Mouse (Mus musculus) C3H10T1/2 (cell line): ENCODE results near the gene Gm3045. TPM values are rescaled to one million over a fixed set of nuclear protein-coding genes. Genes with fewer than 3 reads are reported as not detected.

Experiments used
- polyA plus RNA-seq, 2 experiments: library from polyadenylated mRNA; unstranded; fragments of >200 nt; fragmentation: generic; extraction: Trizol; gene quantifications; one replicate each; pipeline ENCODE4 v1.2.1; 2012; ENCODE audit warnings: missing spikeins in 2 of 2

Gene Gm3045
- not detected for polyA plus RNA-seq

GRCm38 (mm10) chr13:56426365-56426764 lies at the start of gene Gm3045:
Gene Gm3045, plus strand, starts transcription at chr13:56426594.

GRCm38 (mm10) chr13:56438211-56439075 lies 12.0 kb downstream of the Gm3045 start, which contains the start of gene Slc25a48:
Gene Slc25a48, plus strand, starts transcription at chr13:56438355.

GRCm38 (mm10) chr13:56482146-56482545 lies 55.8 kb downstream of the Gm3045 start, which contains the start of gene Il9:
Gene Il9, minus strand, starts transcription at chr13:56482246.

Other genes with a start within 250 kb of the Gm3045 start
- gene Tifab, start 247.7 kb upstream of the Gm3045 start, polyA plus RNA-seq, result not detected
- gene Neurog1, start 174.4 kb upstream of the Gm3045 start, polyA plus RNA-seq, result not detected
- gene Cxcl14, start 130.0 kb upstream of the Gm3045 start, polyA plus RNA-seq, result not detected
- gene Slc25a48, start 11.8 kb downstream of the Gm3045 start, polyA plus RNA-seq, result not detected
- gene Il9, start 55.7 kb downstream of the Gm3045 start, polyA plus RNA-seq, result not detected
- gene Fbxl21, start 95.9 kb downstream of the Gm3045 start, polyA plus RNA-seq, result under 1 TPM; 0.06 to 0.48 TPM
- gene Lect2, start 121.9 kb downstream of the Gm3045 start, polyA plus RNA-seq, result not detected
- gene Tgfbi, start 182.9 kb downstream of the Gm3045 start, polyA plus RNA-seq, result 10 to 100 TPM; 19.2 to 77.4 TPM